Mouse (Mus musculus) adrenal gland (tissue): ENCODE results near the gene Gm5169.
"Not testable (repeated sequence)": the region's sequence is repeated elsewhere in the genome, so short reads cannot be mapped to it uniquely, and the experiment has no call there.

Experiments used
- intact Hi-C: fragments of 180-260 bp; cut with DNase I; formaldehyde crosslinking; loops from one replicate; pipeline ENCODE4 v1.15.1; 2025
- long read RNA-seq, 2 experiments: library from polyadenylated mRNA; unstranded; transcript quantifications; one replicate each; pipeline ENCODE4 v2.0.0; 2020; ENCODE audit warnings: borderline replicate concordance in 1 of 2; ENCODE audit not compliant: insufficient replicate concordance in 1 of 2

The Gm5169 gene
- long read RNA-seq, experiment 1: 0 reads
- long read RNA-seq, experiment 2: 0 reads

GRCm38 (mm10) chrX:25301355-25301754 is at the start of gene Gm5169:
Gene Gm5169, minus strand, starts transcription at chrX:25301455.
- intact Hi-C loops: not testable (repeated sequence)

- intact Hi-C loops: not testable (repeated sequence)
Observed at GRCm38 (mm10) chrX:25347424-25347823, 46.2 kb upstream of the Gm5169 start.
